Mouse (Mus musculus) G1E (cell line): ENCODE measurements around the gene Arhgef19. TPM values are rescaled to one million over a fixed set of nuclear protein-coding genes. Genes with fewer than 3 reads are reported as not detected.

Source experiments
- ATAC-seq: 2 replicates; pipeline ENCODE4 v1.8.0; 2016; ENCODE audit warnings: mild to moderate bottlenecking; ENCODE audit not compliant: insufficient number of reproducible peaks, poor library complexity, low FRiP score, severe bottlenecking; ENCODE audit errors: extremely low read depth
- DNase-seq: peaks from one replicate; pipeline ENCODE4 v3.0.0; 2012; ENCODE audit warnings: low spot score
- H3K27me3 ChIP-seq: 2 replicates; pipeline ENCODE4 v1.6.1; 2012; ENCODE audit warnings: mild to moderate bottlenecking, low read length, inconsistent platforms; ENCODE audit not compliant: insufficient read depth
- H3K36me3 ChIP-seq: replicated peaks from 2 replicates; pipeline ENCODE3; 2012; ENCODE audit warnings: mild to moderate bottlenecking, inconsistent platforms
- H3K4me1 ChIP-seq: 2 replicates; pipeline ENCODE4 v1.6.1; 2012; ENCODE audit warnings: low read depth, low read length, inconsistent platforms, mixed read lengths; ENCODE audit not compliant: insufficient read depth
- H3K4me3 ChIP-seq: 2 replicates; pipeline ENCODE4 v1.5.1; 2012; ENCODE audit warnings: low read depth, mild to moderate bottlenecking, inconsistent platforms, low read length, moderate library complexity, mixed read lengths
- H3K9me3 ChIP-seq: replicated peaks from 2 replicates; pipeline ENCODE4 v1.6.1; 2012; ENCODE audit warnings: inconsistent platforms
- CTCF ChIP-seq: IDR thresholded peaks from 2 replicates; pipeline ENCODE4 v1.5.1; 2012; ENCODE audit warnings: low read depth, low read length, inconsistent platforms, mixed read lengths
- GATA1 ChIP-seq: IDR thresholded peaks from 2 replicates; pipeline ENCODE4 v1.6.1; 2012; ENCODE audit warnings: borderline replicate concordance, low read length, inconsistent platforms, mixed read lengths
- GATA2 ChIP-seq: IDR thresholded peaks from 2 replicates; pipeline ENCODE4 v1.6.1; 2012; ENCODE audit warnings: low read depth, low read length, inconsistent platforms, borderline replicate concordance
- POLR2AphosphoS5 ChIP-seq: IDR thresholded peaks from 2 replicates; pipeline ENCODE4 v1.6.1; 2012; ENCODE audit warnings: low read depth, low read length, inconsistent platforms; ENCODE audit not compliant: insufficient replicate concordance
- TAL1 ChIP-seq: conservative IDR thresholded peaks from 2 replicates; pipeline ENCODE4 v1.6.1; 2012; ENCODE audit warnings: low read depth, low read length, inconsistent platforms, mixed read lengths
- polyA plus RNA-seq: library from polyadenylated mRNA; stranded (reverse); fragments of >175 nt; gene quantifications from 2 replicates; pipeline ENCODE4 v1.2.3, GENCODE M21; 2012
- total RNA-seq, 2 experiments: library from RNA; stranded (forward) in 1 of 2; stranded (reverse) in 1 of 2; fragments of 200-1000 nt in 1 of 2; fragments of >200 nt in 1 of 2; fragmentation: Nextera tagmentation in 1 of 2; gene quantifications; 2 replicates each; pipeline ENCODE4 v1.2.3; 2014 to 2017

The Arhgef19 gene
- total and polyA plus RNA-seq, 3 experiments = not detected

DNA sequence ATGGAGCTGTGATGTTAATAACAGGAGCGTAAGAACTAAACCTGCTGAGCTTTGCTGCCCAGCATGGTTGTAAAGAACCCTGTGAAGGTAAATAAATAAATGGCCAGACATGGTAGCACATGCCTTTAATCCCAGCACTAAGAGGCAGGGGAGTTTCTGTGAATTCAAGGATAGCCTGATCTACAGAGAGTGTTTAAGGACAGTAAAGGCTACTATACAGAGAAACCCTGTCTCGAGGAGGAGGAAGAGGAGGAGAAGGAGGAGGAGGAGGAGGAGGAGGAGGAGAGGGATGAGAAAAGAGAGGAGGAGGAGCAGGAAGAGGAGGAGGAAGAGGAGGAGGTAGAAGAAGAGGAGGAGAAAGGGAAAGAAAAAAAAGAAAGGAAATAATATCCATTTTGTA, 26.0 kb upstream of the Arhgef19 start:
- Histone ChIP-seq H3K4me3 (peak overlapping the region; percentile 70; the same call in 1 of the 2 replicates), H3K4me1 (peaks cover 31% of the 10 kb centered on the region), H3K9me3 (no peaks in the 10 kb centered on the region), H3K36me3 (peaks cover 15% of the 10 kb centered on the region), H3K27me3 (peaks cover 2% of the 10 kb centered on the region; the same call in 1 of the 2 replicates)
- no peak for ATAC-seq
- no peak for DNase-seq
- no peak for TF ChIP-seq TAL1
- TF ChIP-seq GATA1 = no peak
- TF ChIP-seq POLR2AphosphoS5 = no peak

- DNase-seq = peak; percentile 79
- Histone ChIP-seq H3K4me1 (peaks cover 31% of the 10 kb centered on the region), H3K4me3 (peak within 1 kb of the TSS; percentile 70), H3K36me3 (peaks cover 18% of the 10 kb centered on the region), H3K27me3 (peaks cover 2% of the 10 kb centered on the region; the same call in 1 of the 2 replicates), H3K9me3 (no peaks in the 10 kb centered on the region)
- no peak for TF ChIP-seq TAL1
- no peak for TF ChIP-seq POLR2AphosphoS5
- TF ChIP-seq GATA1 = no peak
- no peak for TF ChIP-seq GATA2
- TF ChIP-seq CTCF = no peak
- peak; percentile 82 for ATAC-seq
Measured at GRCm38 (mm10) chr4:141213770-141214336, 25.4 kb upstream of the Arhgef19 start, which contains the start of gene Rsg1. Gene Rsg1, plus strand, starts transcription at chr4:141213956.

DNA sequence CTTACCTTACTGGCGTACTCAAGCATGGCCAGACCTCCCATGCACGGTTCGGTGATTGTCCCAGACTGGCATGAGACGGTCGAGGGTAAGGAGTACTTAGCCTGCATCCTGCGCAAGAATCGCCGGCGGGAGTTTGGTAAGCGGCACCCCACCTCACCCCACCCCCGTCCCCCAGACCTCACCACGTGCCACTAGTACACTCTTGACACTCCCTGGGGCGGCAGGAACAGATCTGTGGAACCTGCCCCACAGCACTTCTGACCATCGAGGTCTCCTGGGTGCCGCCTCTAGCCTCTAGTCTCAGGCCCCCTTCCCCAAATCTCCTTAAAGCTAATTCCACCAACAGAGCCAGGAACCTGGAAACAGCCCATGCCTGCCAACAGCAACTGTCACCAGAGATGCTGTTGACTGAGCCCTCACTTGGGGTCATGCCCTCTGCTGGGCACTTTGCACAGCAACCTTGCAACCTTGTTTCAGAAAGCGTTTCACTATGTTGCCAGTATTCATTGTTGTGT, 24.9 kb upstream of the Arhgef19 start:
- peaks cover 31% of the 10 kb centered on the region for H3K4me1 ChIP-seq
- H3K4me3 ChIP-seq = peak overlapping the region; percentile 70
- ATAC-seq = peak; percentile 75
- H3K9me3 ChIP-seq = no peaks in the 10 kb centered on the region
- peaks cover 2% of the 10 kb centered on the region; the same call in 1 of the 2 replicates for H3K27me3 ChIP-seq
- H3K36me3 ChIP-seq = peaks cover 20% of the 10 kb centered on the region
- DNase-seq = peak; percentile 78
- TF ChIP-seq GATA1 (no peak), CTCF (peak; percentile 43; the same call in 1 of the 2 replicates)

DNA sequence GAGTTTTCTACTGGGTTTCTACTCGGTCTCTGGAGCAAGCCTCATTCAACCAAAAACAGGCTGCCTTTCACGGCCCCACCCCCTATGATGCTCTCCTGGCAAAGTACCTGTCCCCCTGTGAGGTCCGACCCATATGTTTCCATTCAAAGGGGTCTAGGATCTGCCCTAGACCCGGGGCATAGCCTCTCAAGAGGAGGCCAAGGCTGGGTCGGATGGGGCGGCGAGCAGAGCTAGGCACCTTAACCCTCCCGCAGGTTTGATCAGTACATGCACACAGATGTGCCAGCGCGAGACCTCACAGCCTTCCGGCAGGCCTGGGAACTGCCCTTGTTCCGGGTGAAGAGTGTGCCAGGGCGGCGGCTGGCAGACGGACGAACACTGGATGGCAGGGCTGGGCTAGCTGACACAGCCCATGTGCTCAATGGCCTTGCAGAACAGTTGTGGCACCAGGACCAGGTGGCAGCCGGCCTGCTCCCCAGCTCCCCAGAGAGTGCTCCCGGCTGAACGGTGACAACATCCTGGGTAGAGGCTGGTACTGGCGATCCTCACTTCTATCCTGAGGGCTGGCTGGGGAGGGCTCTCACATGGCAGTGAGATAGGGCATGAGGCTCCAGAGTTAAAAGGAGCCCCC, 19.6 kb upstream of the Arhgef19 start:
- TF ChIP-seq TAL1 (no peak), GATA1 (no peak), GATA2 (no peak), POLR2AphosphoS5 (no peak), CTCF (no peak)
- DNase-seq (no peak), ATAC-seq (no peak)
- Histone ChIP-seq H3K27me3 (no peaks in the 10 kb centered on the region), H3K4me3 (peak overlapping the region; percentile 13; the same call in 1 of the 2 replicates), H3K9me3 (no peaks in the 10 kb centered on the region), H3K4me1 (peaks cover 2% of the 10 kb centered on the region), H3K36me3 (peaks cover 29% of the 10 kb centered on the region)

DNA sequence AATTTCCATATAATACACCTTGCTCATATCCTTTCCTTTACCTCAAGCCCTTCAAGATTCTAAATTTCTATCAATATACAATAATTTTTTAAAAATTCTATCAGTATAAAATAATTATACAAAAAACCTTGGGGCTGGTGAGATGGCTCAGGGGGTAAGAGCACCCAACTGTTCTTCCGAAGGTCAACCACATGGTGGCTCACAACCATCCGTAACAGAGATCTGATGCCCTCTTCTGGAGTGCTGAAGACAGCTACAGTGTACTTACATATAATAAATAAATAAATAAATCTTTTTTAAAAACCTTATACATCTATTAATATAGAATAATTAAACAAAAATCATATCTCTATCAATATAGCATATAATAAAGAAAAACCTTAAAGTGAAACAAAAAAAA, 17.5 kb upstream of the Arhgef19 start:
- H3K4me3 ChIP-seq = no peak overlapping the region
- no peaks in the 10 kb centered on the region for H3K9me3 ChIP-seq
- ATAC-seq (no peak), DNase-seq (no peak)
- no peaks in the 10 kb centered on the region for H3K4me1 ChIP-seq
- peaks cover 1% of the 10 kb centered on the region; the same call in 1 of the 2 replicates for H3K27me3 ChIP-seq
- TF ChIP-seq GATA2 (no peak), CTCF (no peak), POLR2AphosphoS5 (no peak), GATA1 (no peak), TAL1 (no peak)
- H3K36me3 ChIP-seq = peaks cover 26% of the 10 kb centered on the region

DNA sequence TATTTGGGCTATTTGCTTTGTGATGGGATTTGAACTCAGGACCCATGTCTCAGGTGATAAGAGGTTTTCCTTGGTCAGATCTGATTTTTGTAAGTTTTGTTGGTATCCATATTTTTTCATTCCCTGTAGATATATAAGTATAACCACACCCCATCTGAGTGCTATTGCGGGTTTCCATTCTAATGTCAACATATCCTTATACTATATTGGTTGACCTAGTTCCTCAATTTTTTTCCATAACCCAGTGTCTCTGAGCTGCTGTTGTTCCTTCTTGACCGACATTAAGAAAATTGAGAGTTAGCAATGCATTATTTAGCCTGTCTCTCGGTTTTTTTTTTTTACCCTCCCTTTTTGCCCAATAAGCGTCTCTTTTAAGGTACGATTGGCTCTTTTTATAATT, 16.5 kb upstream of the Arhgef19 start:
- Histone ChIP-seq H3K36me3 (peaks cover 19% of the 10 kb centered on the region), H3K4me3 (no peak overlapping the region), H3K9me3 (no peaks in the 10 kb centered on the region), H3K4me1 (no peaks in the 10 kb centered on the region), H3K27me3 (peaks cover 3% of the 10 kb centered on the region; the same call in 1 of the 2 replicates)
- DNase-seq (no peak), ATAC-seq (no peak)
- no peak for TF ChIP-seq POLR2AphosphoS5
- TF ChIP-seq GATA2 = no peak
- TF ChIP-seq CTCF = no peak
- TF ChIP-seq GATA1 = no peak
- TF ChIP-seq TAL1 = no peak

DNA sequence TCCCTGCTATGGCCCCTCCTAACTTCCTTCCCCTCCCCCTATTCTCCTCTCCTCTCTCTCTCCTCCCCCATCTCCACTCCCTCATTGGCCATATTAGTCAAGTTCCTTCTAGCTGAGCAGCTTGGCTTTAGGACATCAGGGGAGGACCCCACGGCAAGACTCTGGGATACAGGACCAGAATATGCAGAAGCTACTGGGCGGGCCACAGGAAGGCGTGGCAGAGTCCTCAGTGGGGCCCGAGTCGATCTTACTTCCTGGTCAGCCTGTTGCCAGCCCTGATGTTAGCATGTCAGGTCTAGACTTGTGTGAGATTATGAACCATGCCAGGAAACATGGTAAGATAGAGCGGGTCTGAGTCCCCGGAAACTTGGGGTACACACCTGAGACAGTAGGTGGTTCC, 10.6 kb upstream of the Arhgef19 start:
- ATAC-seq (no peak), DNase-seq (no peak)
- Histone ChIP-seq H3K4me1 (peaks cover 3% of the 10 kb centered on the region), H3K27me3 (peaks cover 14% of the 10 kb centered on the region), H3K9me3 (no peaks in the 10 kb centered on the region), H3K36me3 (no peaks in the 10 kb centered on the region), H3K4me3 (no peak overlapping the region)
- TF ChIP-seq POLR2AphosphoS5 (no peak), GATA2 (no peak), TAL1 (no peak), GATA1 (no peak), CTCF (no peak)
